Mouse (Mus musculus): ENCODE results near the gene Nrip1. TPM values are rescaled to one million over a fixed set of nuclear protein-coding genes. Genes with fewer than 3 reads are reported as not detected.

The Nrip1 gene
- polyA plus RNA-seq, 1 experiment from 2014 or later, result 33.7 TPM

GRCm38 (mm10) chr16:76323594-76324307, 49.9 kb downstream of the Nrip1 start:
- H3K9ac ChIP-seq (ENCODE audit: low read depth, low read length), result no peak overlapping the region
- H3K36me3 ChIP-seq (ENCODE audit: insufficient read depth, low read length), result peaks cover 3% of the 10 kb centered on the region; the same call in 1 of the 2 replicates
- H3K27ac ChIP-seq, result no peak overlapping the region
- no peaks in the 10 kb centered on the region for H3K27me3 ChIP-seq (ENCODE audit: insufficient read depth, low read length)
- WGBS, result 86% methylated on average over 4 of the region's 4 CpGs
- DNase-seq (ENCODE audit: low spot score) (no peak), ATAC-seq (replicated peaks; ENCODE audit: low FRiP score, low read depth) (no peak)
- H3K4me1 ChIP-seq (replicated peaks; ENCODE audit: insufficient read depth, low read length), result peaks cover 15% of the 10 kb centered on the region
- no peak for TF ChIP-seq CTCF (IDR thresholded peaks at IDR 0.05; ENCODE audit: low read depth)
- no peak overlapping the region for H3K4me3 ChIP-seq (replicated peaks; ENCODE audit: low read depth, low read length)
- no peaks in the 10 kb centered on the region for H3K9me3 ChIP-seq (replicated peaks; ENCODE audit: low read length)
- H3K4me2 ChIP-seq (ENCODE audit: low read length), result no peak overlapping the region

DNA sequence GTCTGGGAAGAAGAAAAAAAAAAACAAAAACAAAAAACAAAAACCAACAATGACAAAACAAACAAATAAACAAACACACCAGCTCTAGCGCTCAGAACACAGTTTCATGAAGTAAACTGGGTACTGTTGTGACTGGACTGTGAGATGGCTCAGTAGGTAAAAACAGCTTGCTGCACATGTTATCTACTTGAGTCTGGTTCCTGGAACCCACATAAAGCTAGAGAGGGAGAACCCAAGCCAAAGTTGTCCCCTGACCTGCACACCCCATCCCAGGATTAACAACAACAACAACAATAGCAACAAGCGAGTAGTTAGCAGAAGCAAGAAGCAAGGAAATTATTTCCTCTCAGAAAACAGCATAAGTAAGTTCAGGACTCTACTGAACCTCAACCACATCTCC, 50.5 kb downstream of the Nrip1 start:
- no peak overlapping the region for H3K4me3 ChIP-seq (replicated peaks; ENCODE audit: low read depth, low read length)
- ATAC-seq (replicated peaks; ENCODE audit: low FRiP score, low read depth) (no peak), DNase-seq (ENCODE audit: low spot score) (no peak)
- no peaks in the 10 kb centered on the region for H3K9me3 ChIP-seq (replicated peaks; ENCODE audit: low read length)
- H3K27ac ChIP-seq, result no peak overlapping the region
- WGBS, result 97% methylated on average over 2 of the region's 2 CpGs
- H3K27me3 ChIP-seq (ENCODE audit: insufficient read depth, low read length), result no peaks in the 10 kb centered on the region
- no peak overlapping the region for H3K4me2 ChIP-seq (ENCODE audit: low read length)
- H3K9ac ChIP-seq (ENCODE audit: low read depth, low read length), result no peak overlapping the region
- H3K4me1 ChIP-seq (replicated peaks; ENCODE audit: insufficient read depth, low read length), result peaks cover 19% of the 10 kb centered on the region
- peaks cover 3% of the 10 kb centered on the region; the same call in 1 of the 2 replicates for H3K36me3 ChIP-seq (ENCODE audit: insufficient read depth, low read length)
- TF ChIP-seq CTCF (IDR thresholded peaks at IDR 0.05; ENCODE audit: low read depth), result no peak

GRCm38 (mm10) chr16:76321527-76322165, 52.0 kb downstream of the Nrip1 start:
- no peak; the same call in 1 of the 2 replicates for ATAC-seq (replicated peaks; ENCODE audit: low FRiP score, low read depth)
- Histone ChIP-seq H3K27me3 (ENCODE audit: insufficient read depth, low read length) (no peaks in the 10 kb centered on the region), H3K9me3 (replicated peaks; ENCODE audit: low read length) (no peaks in the 10 kb centered on the region), H3K4me3 (replicated peaks; ENCODE audit: low read depth, low read length) (no peak overlapping the region), H3K36me3 (ENCODE audit: insufficient read depth, low read length) (peaks cover 3% of the 10 kb centered on the region; the same call in 1 of the 2 replicates), H3K4me2 (ENCODE audit: low read length) (peak overlapping the region; percentile 42), H3K9ac (ENCODE audit: low read depth, low read length) (no peak overlapping the region), H3K4me1 (replicated peaks; ENCODE audit: insufficient read depth, low read length) (peaks cover 24% of the 10 kb centered on the region), H3K27ac (peak overlapping the region; percentile 57; the same call in 1 of the 2 replicates)
- no peak for TF ChIP-seq CTCF (IDR thresholded peaks at IDR 0.05; ENCODE audit: low read depth)
- DNase-seq (ENCODE audit: low spot score), result peak; percentile 40
- WGBS, result 12% methylated on average over 11 of the region's 11 CpGs

GRCm38 (mm10) chr16:76320118-76320473, 53.5 kb downstream of the Nrip1 start:
- H3K27ac ChIP-seq, result 0 out of 2 replicates have a peak overlapping the region, but pooled peaks have one; percentile 31
- no peak for ATAC-seq (replicated peaks; ENCODE audit: low FRiP score, low read depth)
- no peak overlapping the region for H3K4me3 ChIP-seq (replicated peaks; ENCODE audit: low read depth, low read length)
- H3K4me1 ChIP-seq (replicated peaks; ENCODE audit: insufficient read depth, low read length), result peaks cover 24% of the 10 kb centered on the region
- no peak overlapping the region for H3K4me2 ChIP-seq (ENCODE audit: low read length)
- WGBS, result 53% methylated on average over 5 of the region's 5 CpGs
- no peaks in the 10 kb centered on the region for H3K36me3 ChIP-seq (ENCODE audit: insufficient read depth, low read length)
- no peak overlapping the region for H3K9ac ChIP-seq (ENCODE audit: low read depth, low read length)
- H3K9me3 ChIP-seq (replicated peaks; ENCODE audit: low read length), result no peaks in the 10 kb centered on the region
- DNase-seq (ENCODE audit: low spot score), result no peak
- TF ChIP-seq CTCF (IDR thresholded peaks at IDR 0.05; ENCODE audit: low read depth), result no peak
- H3K27me3 ChIP-seq (ENCODE audit: insufficient read depth, low read length), result no peaks in the 10 kb centered on the region

- no peaks in the 10 kb centered on the region for H3K9me3 ChIP-seq (replicated peaks; ENCODE audit: low read length)
- H3K27me3 ChIP-seq (ENCODE audit: insufficient read depth, low read length), result no peaks in the 10 kb centered on the region
- H3K4me2 ChIP-seq (ENCODE audit: low read length), result no peak overlapping the region
- no peak overlapping the region for H3K9ac ChIP-seq (ENCODE audit: low read depth, low read length)
- DNase-seq (ENCODE audit: low spot score) (peak; percentile 33), ATAC-seq (replicated peaks; ENCODE audit: low FRiP score, low read depth) (peak; percentile 50)
- no peak for TF ChIP-seq CTCF (IDR thresholded peaks at IDR 0.05; ENCODE audit: low read depth)
- H3K4me3 ChIP-seq (replicated peaks; ENCODE audit: low read depth, low read length), result no peak overlapping the region
- WGBS, result 35% methylated on average over 11 of the region's 11 CpGs
- no peaks in the 10 kb centered on the region for H3K36me3 ChIP-seq (ENCODE audit: insufficient read depth, low read length)
- peaks cover 24% of the 10 kb centered on the region for H3K4me1 ChIP-seq (replicated peaks; ENCODE audit: insufficient read depth, low read length)
- H3K27ac ChIP-seq, result 0 out of 2 replicates have a peak overlapping the region, but pooled peaks have one; percentile 31
Observed at GRCm38 (mm10) chr16:76319364-76320117, 54.1 kb downstream of the Nrip1 start.

DNA sequence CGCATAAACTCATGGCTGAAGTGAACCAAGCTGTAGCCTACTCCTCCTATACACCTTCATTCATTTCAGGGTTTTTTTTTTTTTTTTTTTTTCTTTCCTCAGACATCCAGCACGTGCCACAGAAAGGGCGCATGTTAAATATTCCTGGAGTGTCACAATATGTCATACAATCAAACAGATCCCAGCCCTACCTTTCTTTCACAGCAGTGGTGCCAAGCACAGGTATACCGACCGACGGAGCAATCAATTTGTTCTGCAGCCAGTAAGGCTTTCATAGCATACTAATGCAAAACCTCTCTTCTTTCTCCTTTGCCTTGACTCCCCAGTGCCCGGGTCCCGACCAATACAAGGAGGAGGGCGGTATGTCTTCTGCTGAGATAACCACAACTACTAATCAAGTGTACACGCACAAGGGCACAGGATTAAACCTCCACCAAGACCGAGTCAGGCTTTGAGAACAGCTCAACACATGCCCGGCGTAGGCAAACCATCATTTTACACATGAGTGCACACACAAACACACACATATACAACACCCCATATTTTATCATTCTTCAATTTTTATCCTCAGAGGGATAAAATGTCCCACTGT, 55.2 kb downstream of the Nrip1 start:
- no peaks in the 10 kb centered on the region for H3K36me3 ChIP-seq (ENCODE audit: insufficient read depth, low read length)
- 62% methylated on average over 13 of the region's 13 CpGs for WGBS
- H3K27ac ChIP-seq, result no peak overlapping the region
- TF ChIP-seq CTCF (IDR thresholded peaks at IDR 0.05; ENCODE audit: low read depth), result no peak
- DNase-seq (ENCODE audit: low spot score) (no peak), ATAC-seq (replicated peaks; ENCODE audit: low FRiP score, low read depth) (no peak)
- H3K9ac ChIP-seq (ENCODE audit: low read depth, low read length), result no peak overlapping the region
- peaks cover 24% of the 10 kb centered on the region for H3K4me1 ChIP-seq (replicated peaks; ENCODE audit: insufficient read depth, low read length)
- no peak overlapping the region for H3K4me2 ChIP-seq (ENCODE audit: low read length)
- no peak overlapping the region for H3K4me3 ChIP-seq (replicated peaks; ENCODE audit: low read depth, low read length)
- no peaks in the 10 kb centered on the region for H3K27me3 ChIP-seq (ENCODE audit: insufficient read depth, low read length)
- H3K9me3 ChIP-seq (replicated peaks; ENCODE audit: low read length), result no peaks in the 10 kb centered on the region
